Mouse (Mus musculus) adrenal gland, adult 8-10 months (tissue): ENCODE results near the gene Pknox1. TPM values are rescaled to one million over a fixed set of nuclear protein-coding genes. Genes with fewer than 3 reads are reported as not detected.
A peak's percentile ranks its signal among the peaks of the same experiment; 100 is the strongest.
"Not testable (repeated sequence)": the region's sequence is repeated elsewhere in the genome, so short reads cannot be mapped to it uniquely, and the experiment has no call there.

Source experiments
- DNase-seq: peaks from one replicate; pipeline ENCODE4 v3.0.0; 2022
- total RNA-seq, 4 experiments: library from RNA; stranded (reverse); gene quantifications; 2 replicates each; pipeline ENCODE4 v1.2.4; 2022

The Pknox1 gene
- 10 to 100 TPM; 20.6 to 28.1 (median 24.2) TPM for total RNA-seq

- peak; percentile 98 for DNase-seq
These were observed at the start of gene Pknox1 for GRCm38 (mm10) chr17:31564015-31564857. TSS of gene Pknox1 (plus strand) at chr17:31564734.

GRCm38 (mm10) chr17:31519344-31519945 lies 45.1 kb upstream of the Pknox1 start:
- DNase-seq, result no peak

GRCm38 (mm10) chr17:31519946-31520838 lies 44.3 kb upstream of the Pknox1 start, which contains the start of the genes Wdr4 and Ndufv3:
TSS of gene Wdr4 (minus strand) at chr17:31519980.
TSS of gene Ndufv3 (plus strand) at chr17:31520115.
- DNase-seq, result peak; percentile 99

- DNase-seq, result no peak
These were observed 43.6 kb upstream of the Pknox1 start for GRCm38 (mm10) chr17:31520895-31521294.

GRCm38 (mm10) chr17:31521948-31522347 lies 42.6 kb upstream of the Pknox1 start:
- no peak for DNase-seq

GRCm38 (mm10) chr17:31525114-31525513 lies 39.4 kb upstream of the Pknox1 start:
- no peak for DNase-seq

- DNase-seq, result no peak
These were observed 38.7 kb upstream of the Pknox1 start for GRCm38 (mm10) chr17:31525816-31526215.

- no peak for DNase-seq
These were observed 35.2 kb upstream of the Pknox1 start for GRCm38 (mm10) chr17:31529314-31529713.

- DNase-seq, result no peak
These were observed 32.9 kb upstream of the Pknox1 start for GRCm38 (mm10) chr17:31531441-31532158.

GRCm38 (mm10) chr17:31532331-31532730 lies 32.2 kb upstream of the Pknox1 start:
- DNase-seq, result not testable (repeated sequence)

- no peak for DNase-seq
These were observed 29.2 kb upstream of the Pknox1 start for GRCm38 (mm10) chr17:31535358-31535757.

- DNase-seq, result no peak
These were observed 28.5 kb upstream of the Pknox1 start for GRCm38 (mm10) chr17:31535871-31536629.

GRCm38 (mm10) chr17:31540101-31540500 lies 24.4 kb upstream of the Pknox1 start:
- no peak for DNase-seq

- no peak for DNase-seq
These were observed 23.6 kb upstream of the Pknox1 start for GRCm38 (mm10) chr17:31540809-31541459.

- peak; percentile 65 for DNase-seq
These were observed 23.1 kb upstream of the Pknox1 start for GRCm38 (mm10) chr17:31541460-31541831.

GRCm38 (mm10) chr17:31543574-31543973 lies 21.0 kb upstream of the Pknox1 start:
- peak; percentile 27 for DNase-seq

GRCm38 (mm10) chr17:31546444-31547196 lies 17.9 kb upstream of the Pknox1 start:
- DNase-seq, result no peak

GRCm38 (mm10) chr17:31547974-31548373 lies 16.6 kb upstream of the Pknox1 start:
- no peak for DNase-seq

GRCm38 (mm10) chr17:31549389-31549788 lies 15.1 kb upstream of the Pknox1 start:
- no peak for DNase-seq

- not testable (repeated sequence) for DNase-seq
These were observed 11.9 kb upstream of the Pknox1 start for GRCm38 (mm10) chr17:31552601-31553000.
